Mouse (Mus musculus): ENCODE results near the gene Ammecr1. TPM values are rescaled to one million over a fixed set of nuclear protein-coding genes. Genes with fewer than 3 reads are reported as not detected.

Ammecr1 gene
- polyA plus RNA-seq, 1 experiment, result 0.68 TPM

DNA sequence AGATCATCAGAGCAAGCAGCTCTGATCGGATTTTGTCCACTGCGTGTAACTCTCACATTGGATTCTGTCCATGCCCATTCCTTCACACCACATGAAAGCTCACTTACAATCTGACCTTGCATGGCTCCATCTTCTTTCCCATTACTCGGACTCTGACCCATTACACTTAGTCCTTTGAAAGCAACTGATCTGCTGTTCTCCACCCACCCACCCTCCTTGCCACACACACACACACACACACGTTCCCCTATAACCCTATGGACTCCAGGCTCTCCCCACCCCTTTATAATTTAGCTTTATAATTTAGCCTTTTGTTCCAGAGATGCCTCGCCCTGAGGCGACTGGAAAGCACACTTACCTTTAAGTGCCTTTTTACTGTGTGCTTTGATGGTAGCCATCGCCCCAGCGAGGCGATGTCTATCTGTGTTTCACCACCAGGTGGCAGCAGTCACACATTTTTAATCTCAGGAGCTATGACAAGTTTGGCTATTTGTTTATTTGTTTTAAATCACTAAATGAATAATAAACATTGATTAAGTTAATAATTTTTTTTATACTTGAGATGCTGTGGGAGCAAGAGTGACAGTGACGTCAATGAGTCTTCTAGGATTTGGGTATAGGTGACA lies 148.4 kb downstream of the Ammecr1 start:
- H3K27ac ChIP-seq (ENCODE audit: insufficient read depth, low read depth, low read length), result no peak overlapping the region
- no peak for TF ChIP-seq POLR2A (IDR thresholded peaks at IDR 0.05; ENCODE audit: low read depth, low read length)
- TF ChIP-seq CTCF (IDR thresholded peaks at IDR 0.05; ENCODE audit: extremely low read depth, insufficient read length, insufficient replicate concordance, low read depth, low read length), result peak; percentile 55; the same call in 1 of the 2 replicates
- H3K4me3 ChIP-seq (ENCODE audit: low read depth, low read length), result no peak overlapping the region
- H3K36me3 ChIP-seq (ENCODE audit: control insufficient read depth, insufficient read depth, low read length), result no peaks in the 10 kb centered on the region
- 49% methylated on average over 10 of the region's 10 CpGs for WGBS
- H3K27me3 ChIP-seq (ENCODE audit: control insufficient read depth, insufficient read depth, low read length), result no peaks in the 10 kb centered on the region
- H3K4me1 ChIP-seq (ENCODE audit: control insufficient read depth, insufficient read depth, insufficient read length, low read length), result no peaks in the 10 kb centered on the region

DNA sequence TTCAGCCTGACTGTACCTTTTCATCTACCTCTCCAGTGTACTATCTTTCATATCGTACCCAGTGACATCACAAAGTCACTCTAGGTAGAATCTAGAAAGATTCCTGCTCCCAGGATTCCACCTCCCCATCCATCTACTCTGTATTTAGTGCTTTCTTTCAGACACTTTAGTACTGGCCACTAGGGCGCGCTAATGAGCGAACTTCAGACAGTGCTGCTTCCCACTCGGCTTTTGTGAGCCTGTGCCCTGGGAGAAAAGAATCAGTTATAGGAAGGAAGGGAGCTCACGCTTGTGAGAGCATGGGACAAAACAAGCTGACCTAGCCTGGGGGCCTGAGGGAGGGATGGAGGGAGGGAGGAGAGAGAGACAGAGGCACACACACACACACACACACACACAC lies 153.4 kb downstream of the Ammecr1 start:
- H3K4me1 ChIP-seq (ENCODE audit: control insufficient read depth, insufficient read depth, insufficient read length, low read length), result no peaks in the 10 kb centered on the region
- WGBS, result 26% methylated on average over 6 of the region's 6 CpGs
- peaks cover 4% of the 10 kb centered on the region; the same call in 1 of the 2 replicates for H3K36me3 ChIP-seq (ENCODE audit: control insufficient read depth, insufficient read depth, low read length)
- H3K27ac ChIP-seq (ENCODE audit: insufficient read depth, low read depth, low read length), result no peak overlapping the region
- no peaks in the 10 kb centered on the region for H3K27me3 ChIP-seq (ENCODE audit: control insufficient read depth, insufficient read depth, low read length)
- H3K4me3 ChIP-seq (ENCODE audit: low read depth, low read length), result no peak overlapping the region
- TF ChIP-seq CTCF (IDR thresholded peaks at IDR 0.05; ENCODE audit: extremely low read depth, insufficient read length, insufficient replicate concordance, low read depth, low read length) (peak; percentile 42; the same call in 1 of the 2 replicates), POLR2A (IDR thresholded peaks at IDR 0.05; ENCODE audit: low read depth, low read length) (no peak)

DNA sequence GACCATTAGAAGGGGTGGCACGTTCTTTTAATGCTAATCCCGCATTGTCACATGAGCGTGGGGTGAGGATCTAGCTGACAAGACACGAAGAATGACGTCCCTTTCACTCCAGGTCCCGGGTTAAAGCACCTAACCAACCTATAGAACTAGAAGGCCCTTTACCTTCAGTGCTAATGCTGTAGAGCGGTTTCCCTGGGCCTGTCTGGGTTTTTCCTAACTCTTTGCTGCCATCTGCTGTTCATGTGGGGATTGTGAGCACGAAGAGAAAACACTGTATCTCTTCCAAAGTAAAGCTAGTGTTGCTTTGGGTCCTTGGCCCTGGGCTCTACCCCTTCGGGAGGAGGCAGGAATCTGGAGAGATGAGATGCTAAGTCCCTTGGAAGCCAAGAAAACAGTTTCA lies 158.1 kb downstream of the Ammecr1 start:
- 43% methylated on average over 9 of the region's 9 CpGs for WGBS
- no peak overlapping the region for H3K27ac ChIP-seq (ENCODE audit: insufficient read depth, low read depth, low read length)

DNA sequence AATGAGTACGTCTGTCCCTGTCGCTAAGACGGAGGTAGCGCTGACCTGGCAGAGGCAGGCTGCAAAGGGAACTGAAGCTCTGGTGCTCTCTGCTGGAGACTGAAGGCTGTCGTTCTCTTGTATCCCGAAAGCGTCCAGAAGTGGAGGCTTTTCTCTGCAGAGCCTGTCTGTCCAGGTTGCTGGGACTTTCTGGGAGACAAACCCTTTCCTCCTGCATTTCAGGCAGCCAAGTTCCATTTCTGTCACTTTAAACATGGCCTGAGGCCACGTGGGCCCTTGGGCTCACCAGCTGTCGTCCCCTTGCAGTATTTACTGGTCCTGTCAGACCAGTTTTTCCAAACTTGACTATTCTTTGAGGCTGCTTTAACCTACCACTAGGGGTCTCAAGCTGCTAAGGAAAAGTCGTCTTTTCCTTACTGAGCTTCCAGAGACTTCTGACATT lies 159.9 kb downstream of the Ammecr1 start:
- 41% methylated on average over 10 of the region's 10 CpGs for WGBS
- TF ChIP-seq CTCF (IDR thresholded peaks at IDR 0.05; ENCODE audit: extremely low read depth, insufficient read length, insufficient replicate concordance, low read depth, low read length) (peak; percentile 4; the same call in 1 of the 2 replicates), POLR2A (IDR thresholded peaks at IDR 0.05; ENCODE audit: low read depth, low read length) (no peak)
- Histone ChIP-seq H3K36me3 (ENCODE audit: control insufficient read depth, insufficient read depth, low read length) (0 out of 2 replicates have a peak, but pooled peaks cover 3% of the 10 kb centered on the region), H3K4me3 (ENCODE audit: low read depth, low read length) (no peak overlapping the region), H3K27me3 (ENCODE audit: control insufficient read depth, insufficient read depth, low read length) (no peaks in the 10 kb centered on the region), H3K27ac (ENCODE audit: insufficient read depth, low read depth, low read length) (no peak overlapping the region), H3K4me1 (ENCODE audit: control insufficient read depth, insufficient read depth, insufficient read length, low read length) (no peaks in the 10 kb centered on the region)

More for the DNA sequence above, 158.1 kb downstream of the Ammecr1 start:
- TF ChIP-seq POLR2A (IDR thresholded peaks at IDR 0.05; ENCODE audit: low read depth, low read length) (no peak), CTCF (IDR thresholded peaks at IDR 0.05; ENCODE audit: extremely low read depth, insufficient read length, insufficient replicate concordance, low read depth, low read length) (peak; percentile 44; the same call in 1 of the 2 replicates)
- H3K4me3 ChIP-seq (ENCODE audit: low read depth, low read length), result no peak overlapping the region
- H3K36me3 ChIP-seq (ENCODE audit: control insufficient read depth, insufficient read depth, low read length), result peaks cover 5% of the 10 kb centered on the region; the same call in 1 of the 2 replicates
- no peaks in the 10 kb centered on the region for H3K27me3 ChIP-seq (ENCODE audit: control insufficient read depth, insufficient read depth, low read length)
- H3K4me1 ChIP-seq (ENCODE audit: control insufficient read depth, insufficient read depth, insufficient read length, low read length), result no peaks in the 10 kb centered on the region

DNA sequence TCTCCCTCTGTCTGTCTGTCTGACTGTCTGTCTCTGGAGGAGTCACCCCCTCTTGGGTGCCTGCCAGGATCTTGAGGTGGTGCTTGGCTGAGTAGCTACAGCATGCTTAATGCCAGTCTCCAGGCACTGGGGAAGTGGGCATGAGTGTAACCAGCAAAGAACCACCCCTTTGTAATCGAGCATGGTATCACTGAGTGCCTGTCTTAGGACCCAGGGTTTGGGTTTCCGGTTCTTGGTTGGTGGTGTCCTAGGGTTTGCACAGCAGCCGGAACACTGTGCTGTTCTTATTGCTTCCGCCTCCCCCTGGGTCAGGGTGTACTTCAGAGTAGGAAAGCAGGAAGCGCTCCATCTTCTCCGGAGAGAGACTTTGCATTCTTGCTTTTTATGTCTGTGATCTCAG lies 160.4 kb downstream of the Ammecr1 start:
- Histone ChIP-seq H3K27ac (ENCODE audit: insufficient read depth, low read depth, low read length) (no peak overlapping the region), H3K27me3 (ENCODE audit: control insufficient read depth, insufficient read depth, low read length) (no peaks in the 10 kb centered on the region), H3K4me1 (ENCODE audit: control insufficient read depth, insufficient read depth, insufficient read length, low read length) (no peaks in the 10 kb centered on the region), H3K4me3 (ENCODE audit: low read depth, low read length) (no peak overlapping the region), H3K36me3 (ENCODE audit: control insufficient read depth, insufficient read depth, low read length) (0 out of 2 replicates have a peak, but pooled peaks cover 3% of the 10 kb centered on the region)
- 67% methylated on average over 6 of the region's 6 CpGs for WGBS
- TF ChIP-seq POLR2A (IDR thresholded peaks at IDR 0.05; ENCODE audit: low read depth, low read length) (no peak), CTCF (IDR thresholded peaks at IDR 0.05; ENCODE audit: extremely low read depth, insufficient read length, insufficient replicate concordance, low read depth, low read length) (no peak)

DNA sequence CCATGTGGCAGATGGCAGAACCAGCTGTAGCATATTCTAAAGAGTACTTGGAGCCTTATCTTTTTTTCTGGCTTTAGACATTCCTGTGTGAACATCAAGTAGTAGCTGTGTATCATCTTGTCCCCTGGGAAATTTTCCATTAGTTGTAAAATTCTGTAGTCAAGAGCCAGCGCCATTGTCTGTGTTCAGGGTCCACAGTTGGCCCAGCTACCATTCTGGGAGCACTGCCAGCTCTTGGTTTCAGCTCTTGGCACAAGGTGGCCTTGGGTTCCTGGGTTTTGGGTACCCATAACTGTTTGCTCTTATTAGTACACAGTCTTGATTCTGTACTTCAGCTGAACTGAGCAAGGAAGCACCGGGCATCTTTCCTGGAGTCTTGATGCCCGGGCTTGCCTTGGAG lies 161.9 kb downstream of the Ammecr1 start:
- no peak for TF ChIP-seq POLR2A (IDR thresholded peaks at IDR 0.05; ENCODE audit: low read depth, low read length)
- no peak for TF ChIP-seq CTCF (IDR thresholded peaks at IDR 0.05; ENCODE audit: extremely low read depth, insufficient read length, insufficient replicate concordance, low read depth, low read length)
- 71% methylated on average over 3 of the region's 3 CpGs for WGBS

More for the DNA sequence above, 161.9 kb downstream of the Ammecr1 start:
- Histone ChIP-seq H3K4me1 (ENCODE audit: control insufficient read depth, insufficient read depth, insufficient read length, low read length) (no peaks in the 10 kb centered on the region), H3K36me3 (ENCODE audit: control insufficient read depth, insufficient read depth, low read length) (0 out of 2 replicates have a peak, but pooled peaks cover 3% of the 10 kb centered on the region), H3K27ac (ENCODE audit: insufficient read depth, low read depth, low read length) (no peak overlapping the region), H3K4me3 (ENCODE audit: low read depth, low read length) (no peak overlapping the region), H3K27me3 (ENCODE audit: control insufficient read depth, insufficient read depth, low read length) (no peaks in the 10 kb centered on the region)

Other genes starting within 250 kb of the Ammecr1 start
- gene Rtl9, start 132.9 kb upstream of the Ammecr1 start, polyA plus RNA-seq (2012; rRNA removed), result 0.04 and 0.05 TPM in 2 replicates